Mouse (Mus musculus): ENCODE measurements around the gene Sfxn4. TPM values are rescaled to one million over a fixed set of nuclear protein-coding genes. Genes with fewer than 3 reads are reported as not detected.

Gene Sfxn4
- polyA plus RNA-seq, 1 experiment from 2014 or later, result 3.6 TPM

DNA sequence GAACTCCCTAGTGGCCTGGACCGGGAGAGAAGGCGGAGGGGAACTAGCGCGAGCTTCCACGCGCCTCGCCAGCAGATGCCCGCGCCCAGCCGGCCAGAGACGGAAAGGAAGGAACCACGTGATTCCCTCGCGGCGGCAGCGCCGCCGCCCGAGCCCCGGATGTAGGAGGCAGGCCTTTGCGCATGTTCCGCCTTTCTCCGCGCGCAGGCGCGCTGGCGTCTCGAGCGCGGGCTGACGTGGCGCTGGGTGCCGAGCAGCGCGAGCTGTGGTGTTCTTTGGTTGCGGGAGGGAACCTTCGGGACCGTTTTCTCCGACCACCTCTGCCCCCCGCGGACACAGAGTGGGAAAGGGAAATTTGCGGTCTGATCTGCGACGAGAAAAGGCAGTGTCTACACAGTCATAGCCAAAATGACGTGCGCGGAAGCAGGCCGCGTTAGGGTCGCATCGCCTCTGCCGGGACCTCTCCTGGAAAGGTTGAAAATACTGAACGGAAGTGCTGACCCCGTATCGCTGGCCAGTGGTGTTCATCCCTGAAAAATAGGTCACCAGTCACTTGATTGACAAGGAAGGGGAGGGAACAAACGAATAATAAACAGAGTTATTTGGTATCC lies 70.6 kb downstream of the Sfxn4 start, which contains the start of gene Eif3a:
Gene Eif3a (minus strand): TSS at position 108 of the 611 bp plus-strand sequence.
- Histone ChIP-seq H3K9me3 (ENCODE audit: control insufficient read depth, low read length) (no peaks in the 10 kb centered on the region), H3K27me3 (replicated peaks; ENCODE audit: control insufficient read depth, insufficient read depth, low read length) (no peaks in the 10 kb centered on the region), H3K4me1 (replicated peaks; ENCODE audit: control insufficient read depth, insufficient read depth, low read length) (peaks cover 20% of the 10 kb centered on the region), H3K9ac (ENCODE audit: low read depth, low read length) (peak within 1 kb of the TSS; percentile 100), H3K27ac (ENCODE audit: low read depth, low read length) (peak within 1 kb of the TSS; percentile 99), H3K4me2 (peak within 1 kb of the TSS; percentile 85), H3K4me3 (ENCODE audit: low read depth, low read length) (peak within 1 kb of the TSS; percentile 100), H3K36me3 (ENCODE audit: control insufficient read depth, insufficient read depth, low read length) (no peaks in the 10 kb centered on the region)
- peak; percentile 93 for DNase-seq (ENCODE audit: low spot score)
- under 1% methylated on average over 57 of the region's 57 CpGs for WGBS
- peak; percentile 90 for ATAC-seq (replicated peaks; ENCODE audit: low FRiP score)

- H3K27ac ChIP-seq (ENCODE audit: low read depth, low read length), result peak overlapping the region; percentile 99
- H3K4me3 ChIP-seq (ENCODE audit: low read depth, low read length), result peak overlapping the region; percentile 100
- ATAC-seq (replicated peaks; ENCODE audit: low FRiP score) (peak; percentile 45), DNase-seq (ENCODE audit: low spot score) (peak; percentile 72)
- peak overlapping the region; percentile 100 for H3K9ac ChIP-seq (ENCODE audit: low read depth, low read length)
- H3K4me2 ChIP-seq, result peak overlapping the region; percentile 85
- no peaks in the 10 kb centered on the region for H3K9me3 ChIP-seq (ENCODE audit: control insufficient read depth, low read length)
- H3K4me1 ChIP-seq (replicated peaks; ENCODE audit: control insufficient read depth, insufficient read depth, low read length), result peaks cover 18% of the 10 kb centered on the region
- H3K36me3 ChIP-seq (ENCODE audit: control insufficient read depth, insufficient read depth, low read length), result no peaks in the 10 kb centered on the region
- WGBS, result under 1% methylated on average over 60 of the region's 60 CpGs
- no peaks in the 10 kb centered on the region for H3K27me3 ChIP-seq (replicated peaks; ENCODE audit: control insufficient read depth, insufficient read depth, low read length)
Observed at GRCm38 (mm10) chr19:60789919-60790506, 71.3 kb downstream of the Sfxn4 start.

- ATAC-seq (replicated peaks; ENCODE audit: low FRiP score) (no peak), DNase-seq (ENCODE audit: low spot score) (no peak)
- H3K4me3 ChIP-seq (ENCODE audit: low read depth, low read length), result peak overlapping the region; percentile 100
- H3K36me3 ChIP-seq (ENCODE audit: control insufficient read depth, insufficient read depth, low read length), result no peaks in the 10 kb centered on the region
- no peaks in the 10 kb centered on the region for H3K27me3 ChIP-seq (replicated peaks; ENCODE audit: control insufficient read depth, insufficient read depth, low read length)
- H3K4me2 ChIP-seq, result peak overlapping the region; percentile 85
- H3K4me1 ChIP-seq (replicated peaks; ENCODE audit: control insufficient read depth, insufficient read depth, low read length), result peaks cover 18% of the 10 kb centered on the region
- H3K9ac ChIP-seq (ENCODE audit: low read depth, low read length), result peak overlapping the region; percentile 100
- H3K9me3 ChIP-seq (ENCODE audit: control insufficient read depth, low read length), result no peaks in the 10 kb centered on the region
- 1% methylated on average over 7 of the region's 7 CpGs for WGBS
- peak overlapping the region; percentile 99 for H3K27ac ChIP-seq (ENCODE audit: low read depth, low read length)
Observed at GRCm38 (mm10) chr19:60789452-60789851, 71.8 kb downstream of the Sfxn4 start.

GRCm38 (mm10) chr19:60788214-60788960 lies 72.9 kb downstream of the Sfxn4 start:
- peaks cover 18% of the 10 kb centered on the region for H3K4me1 ChIP-seq (replicated peaks; ENCODE audit: control insufficient read depth, insufficient read depth, low read length)
- H3K36me3 ChIP-seq (ENCODE audit: control insufficient read depth, insufficient read depth, low read length), result no peaks in the 10 kb centered on the region; the same call in 1 of the 2 replicates
- 34% methylated on average over 6 of the region's 6 CpGs for WGBS
- H3K27me3 ChIP-seq (replicated peaks; ENCODE audit: control insufficient read depth, insufficient read depth, low read length), result no peaks in the 10 kb centered on the region
- H3K27ac ChIP-seq (ENCODE audit: low read depth, low read length), result no peak overlapping the region
- H3K4me3 ChIP-seq (ENCODE audit: low read depth, low read length), result peak overlapping the region; percentile 100
- peak overlapping the region; percentile 85 for H3K4me2 ChIP-seq
- ATAC-seq (replicated peaks; ENCODE audit: low FRiP score), result no peak
- H3K9me3 ChIP-seq (ENCODE audit: control insufficient read depth, low read length), result no peaks in the 10 kb centered on the region
- DNase-seq (ENCODE audit: low spot score), result no peak
- peak overlapping the region; percentile 56 for H3K9ac ChIP-seq (ENCODE audit: low read depth, low read length)

- DNase-seq (ENCODE audit: low spot score) (no peak), ATAC-seq (replicated peaks; ENCODE audit: low FRiP score) (no peak)
- Histone ChIP-seq H3K36me3 (ENCODE audit: control insufficient read depth, insufficient read depth, low read length) (no peaks in the 10 kb centered on the region; the same call in 1 of the 2 replicates), H3K9ac (ENCODE audit: low read depth, low read length) (no peak overlapping the region), H3K27ac (ENCODE audit: low read depth, low read length) (no peak overlapping the region), H3K27me3 (replicated peaks; ENCODE audit: control insufficient read depth, insufficient read depth, low read length) (no peaks in the 10 kb centered on the region), H3K4me3 (ENCODE audit: low read depth, low read length) (peak overlapping the region; percentile 100), H3K9me3 (ENCODE audit: control insufficient read depth, low read length) (no peaks in the 10 kb centered on the region), H3K4me2 (peak overlapping the region; percentile 85), H3K4me1 (replicated peaks; ENCODE audit: control insufficient read depth, insufficient read depth, low read length) (peaks cover 18% of the 10 kb centered on the region)
- 39% methylated on average over 2 of the region's 2 CpGs for WGBS
Observed at GRCm38 (mm10) chr19:60787465-60788150, 73.7 kb downstream of the Sfxn4 start.

Other genes with a start within 250 kb of the Sfxn4 start
- gene Nanos1, start 105.5 kb downstream of the Sfxn4 start, polyA plus RNA-seq (2014; fragmentation: Nextera tagmentation; extraction: Ambion mirVana), result 1.2 and 1.4 TPM in 2 replicates
- 199 and 208 TPM in 2 replicates for gene Eif3a, start 70.8 kb downstream of the Sfxn4 start, polyA plus RNA-seq (2014; fragmentation: Nextera tagmentation; extraction: Ambion mirVana)
- gene Fam45a, start 49.9 kb downstream of the Sfxn4 start, polyA plus RNA-seq (2014; fragmentation: Nextera tagmentation; extraction: Ambion mirVana), result 34.1 and 36.0 TPM in 2 replicates
- 372 and 407 TPM in 2 replicates for gene Prdx3, start 13.1 kb upstream of the Sfxn4 start, polyA plus RNA-seq (2014; fragmentation: Nextera tagmentation; extraction: Ambion mirVana)
- gene Grk5, start 28.3 kb upstream of the Sfxn4 start, polyA plus RNA-seq (2014; fragmentation: Nextera tagmentation; extraction: Ambion mirVana), result 2.1 and 2.9 TPM in 2 replicates

Measured in liver, embryonic 11.5 days (tissue).